Mouse (Mus musculus) spleen, adult 2 months (tissue): ENCODE data around the gene Tns2. TPM values are rescaled to one million over a fixed set of nuclear protein-coding genes. Genes with fewer than 3 reads are reported as not detected.
A peak's percentile ranks its signal among the peaks of the same experiment; 100 is the strongest.

ENCODE experiments used
- DNase-seq, 2 experiments: peaks; one replicate each; pipeline versions ENCODE4 v3.0.0 to v3.0.0-alpha.2; 2012 to 2021; ENCODE audit warnings: low spot score in 2 of 2, low read depth in 1 of 2
- H3K27ac ChIP-seq: fragments of 200-500 bp; 2 replicates; pipeline ENCODE4 v1.5.1; 2012; ENCODE audit warnings: low read length, inconsistent platforms; ENCODE audit not compliant: insufficient read depth
- H3K27me3 ChIP-seq: fragments of 200-500 bp; 2 replicates; pipeline ENCODE4 v1.6.1; 2012; ENCODE audit warnings: mild to moderate bottlenecking, moderate library complexity, low read length, inconsistent platforms; ENCODE audit not compliant: control insufficient read depth, insufficient read depth
- H3K36me3 ChIP-seq: fragments of 200-500 bp; 2 replicates; pipeline ENCODE4 v1.6.1; 2012; ENCODE audit warnings: mild to moderate bottlenecking, low read length, inconsistent platforms; ENCODE audit not compliant: control insufficient read depth, insufficient read depth
- H3K4me1 ChIP-seq: fragments of 200-500 bp; 2 replicates; pipeline ENCODE4 v1.6.1; 2011; ENCODE audit warnings: inconsistent platforms; ENCODE audit not compliant: control insufficient read depth, insufficient read depth, insufficient read length
- H3K4me3 ChIP-seq: fragments of 200-500 bp; 2 replicates; pipeline ENCODE4 v1.5.1; 2011; ENCODE audit warnings: mild to moderate bottlenecking, inconsistent platforms; ENCODE audit not compliant: insufficient read depth, insufficient read length; ENCODE audit errors: extremely low read depth
- CTCF ChIP-seq: fragments of 200-500 bp; IDR thresholded peaks from 2 replicates; pipeline ENCODE4 v1.5.1; 2011; ENCODE audit warnings: mild to moderate bottlenecking, inconsistent platforms; ENCODE audit not compliant: insufficient read depth, insufficient read length, insufficient replicate concordance; ENCODE audit errors: extremely low read depth
- POLR2A ChIP-seq: fragments of 200-500 bp; IDR thresholded peaks from 2 replicates; pipeline ENCODE4 v1.6.1; 2011; ENCODE audit warnings: low read depth, low read length, inconsistent platforms
- WGBS: fragments of 180-500 bp; shearing (Covaris S2); methylation state at CpG from one replicate; pipeline ENCODE4 v1.1.7; 2018; 5-methylcytosine and 5-hydroxymethylcytosine counted together
- polyA plus RNA-seq: library from polyadenylated mRNA; depleted of rRNA; stranded (reverse); fragments of >200 nt; gene quantifications from 2 replicates; pipeline ENCODE4 v1.2.3, GENCODE M21; 2012

Gene Tns2
- polyA plus RNA-seq, 1 experiment, result 44.5 TPM

- peaks cover 2% of the 10 kb centered on the region; the same call in 1 of the 2 replicates for H3K36me3 ChIP-seq
- TF ChIP-seq POLR2A (no peak), CTCF (no peak)
- WGBS, result 66% methylated on average over 10 of the region's 10 CpGs
- H3K4me3 ChIP-seq, result peak overlapping the region; percentile 53; the same call in 1 of the 2 replicates
- H3K27me3 ChIP-seq, result 0 out of 2 replicates have a peak, but pooled peaks cover 2% of the 10 kb centered on the region
- DNase-seq, result no peak
- peak overlapping the region; percentile 12 for H3K27ac ChIP-seq
- H3K4me1 ChIP-seq, result peaks cover 8% of the 10 kb centered on the region
Measured at GRCm38 (mm10) chr15:102100996-102101671, 921 bp downstream of the Tns2 start.

DNA sequence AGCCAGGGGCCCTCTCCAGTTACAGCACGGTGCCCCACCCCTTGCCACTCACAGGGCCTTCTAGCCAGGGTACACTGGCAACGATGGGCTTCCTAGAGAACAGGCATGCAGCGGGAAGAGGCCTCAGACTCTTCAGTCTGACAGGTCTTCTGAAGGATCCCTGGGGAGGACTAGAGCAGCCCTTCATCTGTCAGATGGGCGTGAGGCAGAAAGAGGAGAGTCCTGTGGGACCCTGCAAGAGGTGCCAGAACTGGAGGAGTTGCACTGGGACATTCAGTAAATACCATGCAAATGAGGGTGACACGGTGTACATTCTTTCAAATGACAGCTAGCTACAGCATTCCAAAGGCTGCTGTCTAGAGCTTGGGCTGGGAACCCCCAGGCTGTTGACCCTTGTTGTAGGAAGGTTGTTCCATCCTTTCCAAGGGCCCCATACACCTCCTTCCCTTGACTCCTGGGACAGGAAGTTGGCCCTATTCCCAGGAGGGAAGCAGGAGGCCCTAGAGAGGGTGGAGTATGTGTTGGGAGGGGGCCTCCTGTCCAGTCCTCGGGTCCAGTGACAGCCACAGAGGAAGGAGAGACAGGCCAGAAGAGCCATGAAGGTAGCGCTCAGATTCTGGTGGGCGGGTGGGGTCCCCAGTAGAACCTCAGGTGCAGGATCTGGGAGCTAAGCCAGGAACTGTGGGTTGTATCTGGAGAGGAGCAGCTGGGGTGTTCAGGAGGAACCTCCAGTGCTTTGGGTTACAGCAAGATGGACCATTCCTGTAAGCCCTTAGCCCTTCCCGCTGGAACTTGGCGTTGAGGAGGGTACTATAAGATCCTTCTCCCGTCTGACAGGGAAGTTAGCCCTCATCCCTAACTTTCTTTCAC, 1.7 kb downstream of the Tns2 start:
- TF ChIP-seq CTCF (no peak), POLR2A (no peak)
- Histone ChIP-seq H3K4me3 (peak overlapping the region; percentile 23), H3K36me3 (0 out of 2 replicates have a peak, but pooled peaks cover 1% of the 10 kb centered on the region), H3K4me1 (peaks cover 10% of the 10 kb centered on the region), H3K27me3 (0 out of 2 replicates have a peak, but pooled peaks cover 2% of the 10 kb centered on the region), H3K27ac (peak overlapping the region; percentile 81)
- DNase-seq, result no peak
- WGBS, result 56% methylated on average over 11 of the region's 11 CpGs

DNA sequence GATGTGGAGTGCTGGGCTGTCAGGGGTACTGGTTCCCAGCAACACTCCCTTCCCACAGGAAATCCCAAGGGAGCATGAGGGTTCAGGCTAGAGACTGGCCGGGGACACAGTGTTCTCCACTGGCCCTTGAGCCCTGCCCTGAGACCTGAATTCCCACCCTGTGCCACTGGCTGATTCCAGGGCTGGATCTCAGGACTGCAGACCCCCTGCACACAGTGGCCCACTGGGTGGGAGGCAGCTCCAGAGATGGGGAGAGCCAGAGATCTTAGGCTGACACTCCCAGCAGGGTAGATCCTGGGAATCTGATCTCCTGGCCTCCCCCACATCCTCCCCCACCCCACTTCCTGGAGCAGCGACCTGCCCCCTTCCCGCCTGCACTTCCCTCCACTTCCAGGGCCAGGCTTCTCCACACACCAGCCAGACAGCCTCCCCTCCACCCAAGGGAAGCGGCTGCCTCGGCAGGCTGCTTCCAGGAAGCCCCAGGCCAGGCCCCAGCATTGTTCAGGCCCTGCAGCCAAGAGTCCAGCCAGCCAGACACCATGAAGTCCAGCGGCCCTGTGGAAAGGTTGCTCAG, 2.4 kb downstream of the Tns2 start:
- peak overlapping the region; percentile 49 for H3K4me3 ChIP-seq
- H3K4me1 ChIP-seq, result peaks cover 10% of the 10 kb centered on the region
- no peak for DNase-seq
- no peaks in the 10 kb centered on the region for H3K36me3 ChIP-seq
- peak; percentile 2; the same call in 1 of the 2 replicates for TF ChIP-seq POLR2A
- TF ChIP-seq CTCF, result no peak
- 69% methylated on average over 6 of the region's 6 CpGs for WGBS
- peak overlapping the region; percentile 81 for H3K27ac ChIP-seq
- H3K27me3 ChIP-seq, result 0 out of 2 replicates have a peak, but pooled peaks cover 2% of the 10 kb centered on the region

GRCm38 (mm10) chr15:102103371-102103946, 3.2 kb downstream of the Tns2 start:
- no peak for DNase-seq
- peak overlapping the region; percentile 80 for H3K27ac ChIP-seq
- H3K4me1 ChIP-seq, result peaks cover 10% of the 10 kb centered on the region
- 0 out of 2 replicates have a peak, but pooled peaks cover 2% of the 10 kb centered on the region for H3K27me3 ChIP-seq
- peak overlapping the region; percentile 49 for H3K4me3 ChIP-seq
- no peaks in the 10 kb centered on the region for H3K36me3 ChIP-seq
- TF ChIP-seq POLR2A (no peak), CTCF (no peak)
- WGBS, result 85% methylated on average over 14 of the region's 14 CpGs

- peak overlapping the region; percentile 49; the same call in 1 of the 2 replicates for H3K4me3 ChIP-seq
- no peak; the same call in 1 of the 2 replicates for TF ChIP-seq POLR2A
- no peak for TF ChIP-seq CTCF
- no peak for DNase-seq
- 75% methylated on average over 12 of the region's 12 CpGs for WGBS
- no peaks in the 10 kb centered on the region for H3K36me3 ChIP-seq
- H3K27me3 ChIP-seq, result 0 out of 2 replicates have a peak, but pooled peaks cover 2% of the 10 kb centered on the region
- peak overlapping the region; percentile 80 for H3K27ac ChIP-seq
- H3K4me1 ChIP-seq, result peaks cover 10% of the 10 kb centered on the region
Measured at GRCm38 (mm10) chr15:102103947-102104555, 3.8 kb downstream of the Tns2 start.

DNA sequence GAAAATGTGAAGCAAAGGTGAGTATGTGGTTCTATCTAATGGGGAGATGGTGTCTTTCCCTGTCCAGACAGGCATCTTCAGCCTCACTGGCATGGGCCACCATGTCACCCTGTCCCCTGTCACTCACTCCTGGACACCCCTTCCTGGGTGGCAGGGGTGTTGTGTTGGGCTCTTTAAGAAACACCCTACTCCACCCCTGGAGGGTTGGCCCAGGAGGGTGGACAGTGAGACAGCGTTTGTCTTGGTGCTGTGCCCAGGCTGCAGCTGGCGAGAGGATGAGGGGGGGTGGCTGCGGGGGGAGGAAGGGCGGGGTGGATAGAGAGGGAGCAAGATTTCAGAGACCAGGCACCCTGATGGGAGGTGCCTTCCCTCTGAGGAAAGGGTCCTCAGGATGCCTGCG, 5.1 kb downstream of the Tns2 start:
- no peak for DNase-seq
- Histone ChIP-seq H3K36me3 (no peaks in the 10 kb centered on the region), H3K4me3 (no peak overlapping the region), H3K4me1 (peaks cover 7% of the 10 kb centered on the region), H3K27ac (no peak overlapping the region), H3K27me3 (no peaks in the 10 kb centered on the region)
- TF ChIP-seq POLR2A (no peak), CTCF (no peak)
- 6% methylated on average over 5 of the region's 5 CpGs for WGBS
